Mouse (Mus musculus) bone marrow macrophage, adult 2 months (primary cell): ENCODE data around the gene Spsb3.

Experiments
- CTCF ChIP-seq: IDR thresholded peaks from 2 replicates; pipeline ENCODE4 v1.5.1; 2012; ENCODE audit warnings: low read depth, mild to moderate bottlenecking, low read length, moderate library complexity
- POLR2A ChIP-seq: IDR thresholded peaks from 2 replicates; pipeline ENCODE4 v1.6.1; 2012; ENCODE audit warnings: mild to moderate bottlenecking, low read depth, low read length, borderline replicate concordance

DNA sequence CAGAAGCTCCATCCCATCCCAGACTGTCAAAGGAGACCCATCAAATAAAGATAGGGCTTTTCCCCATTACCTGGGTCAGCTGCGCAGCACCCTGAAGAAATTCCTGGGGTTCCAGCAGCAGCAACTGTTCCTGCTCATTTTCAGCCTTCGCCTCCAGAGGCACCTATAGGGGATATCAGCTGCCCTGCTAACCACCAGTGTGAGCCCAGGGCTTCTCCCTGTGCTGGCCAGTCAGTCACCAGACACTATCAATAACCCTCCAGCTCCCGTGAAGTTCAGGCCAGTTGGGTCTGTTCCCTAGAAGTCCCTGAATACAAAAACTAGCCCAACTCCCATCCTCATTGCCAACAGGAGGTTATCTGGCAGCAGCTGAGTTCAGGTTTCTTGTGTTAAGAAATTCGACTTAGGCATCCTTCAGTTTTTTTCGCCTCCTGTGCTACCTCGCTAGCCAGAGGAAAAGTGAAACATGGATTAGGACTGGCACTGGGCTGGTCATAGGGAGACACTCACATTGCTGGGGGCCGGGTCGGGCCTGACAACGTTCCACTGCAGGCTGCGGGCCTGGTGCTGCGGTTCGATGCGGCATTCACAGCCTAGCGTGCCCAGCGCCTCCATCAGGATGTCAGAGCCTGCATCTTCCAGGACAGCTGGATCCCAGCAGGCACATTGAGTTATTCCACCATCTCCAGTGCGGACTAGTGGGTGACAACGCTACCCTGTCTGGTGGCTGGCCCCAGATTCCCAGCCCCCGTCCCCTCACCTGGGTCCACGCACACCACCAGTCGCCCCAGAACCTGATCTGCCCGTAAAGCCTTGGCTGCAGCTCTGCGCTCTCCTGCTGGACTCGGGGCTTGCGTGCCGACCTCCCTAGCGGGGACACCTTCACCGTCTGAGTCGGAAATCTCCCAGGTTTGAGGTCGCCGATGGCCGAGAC lies 7.9 kb downstream of the Spsb3 start:
- TF ChIP-seq POLR2A = no peak
- no peak for TF ChIP-seq CTCF
